Mouse (Mus musculus): Measurements from ENCODE around the gene Rasl11a.
"Not testable (repeated sequence)": the region's sequence is repeated elsewhere in the genome, so short reads cannot be mapped to it uniquely, and the experiment has no call there.

Gene Rasl11a

GRCm38 (mm10) chr5:146893478-146894182 is 48.8 kb downstream of the Rasl11a start:
- no peak for DNase-seq (ENCODE audit: low spot score in 2 of 2)

- not testable (repeated sequence) for DNase-seq (ENCODE audit: low spot score in 2 of 2)
Observed at GRCm38 (mm10) chr5:146895667-146896066, 50.8 kb downstream of the Rasl11a start.

- no peak for DNase-seq (ENCODE audit: low spot score in 2 of 2)
Observed at GRCm38 (mm10) chr5:146896973-146897372, 52.1 kb downstream of the Rasl11a start.

All from frontal cortex, postnatal 10 days (tissue).